Mouse (Mus musculus): ENCODE results near the gene Ccdc151.

Ccdc151 gene

GRCm38 (mm10) chr9:21958372-21958771 is 44.1 kb downstream of the Ccdc151 start:
- DNase-seq (ENCODE audit: low read depth): no peak

- peak; percentile 99 for DNase-seq (ENCODE audit: low read depth)
Measured at GRCm38 (mm10) chr9:21955570-21956281, 46.7 kb downstream of the Ccdc151 start, which contains the start of gene Swsap1. Gene Swsap1, plus strand, starts transcription at chr9:21955755.

GRCm38 (mm10) chr9:21955225-21955569 is 47.2 kb downstream of the Ccdc151 start:
- DNase-seq (ENCODE audit: low read depth): no peak

- no peak for DNase-seq (ENCODE audit: low read depth)
Measured at GRCm38 (mm10) chr9:21954635-21955034, 47.8 kb downstream of the Ccdc151 start.

- no peak for DNase-seq (ENCODE audit: low read depth)
Measured at GRCm38 (mm10) chr9:21953600-21953999, 48.8 kb downstream of the Ccdc151 start.

GRCm38 (mm10) chr9:21951977-21952376 is 50.5 kb downstream of the Ccdc151 start:
- no peak for DNase-seq (ENCODE audit: low read depth)

- DNase-seq (ENCODE audit: low read depth): peak; percentile 65
Measured at GRCm38 (mm10) chr9:21950322-21950721, 52.1 kb downstream of the Ccdc151 start.

GRCm38 (mm10) chr9:21948790-21949189 is 53.6 kb downstream of the Ccdc151 start:
- DNase-seq (ENCODE audit: low read depth): no peak

GRCm38 (mm10) chr9:21948146-21948545 is 54.3 kb downstream of the Ccdc151 start:
- DNase-seq (ENCODE audit: low read depth): no peak

GRCm38 (mm10) chr9:21947540-21948130 is 54.8 kb downstream of the Ccdc151 start:
- DNase-seq (ENCODE audit: low read depth): no peak

- no peak for DNase-seq (ENCODE audit: low read depth)
Measured at GRCm38 (mm10) chr9:21944267-21944666, 58.2 kb downstream of the Ccdc151 start.

GRCm38 (mm10) chr9:21943638-21944037 is 58.8 kb downstream of the Ccdc151 start:
- DNase-seq (ENCODE audit: low read depth): no peak

- no peak for DNase-seq (ENCODE audit: low read depth)
Measured at GRCm38 (mm10) chr9:21943046-21943445, 59.4 kb downstream of the Ccdc151 start.
